Mouse (Mus musculus): Measurements from ENCODE around the gene Ablim2. TPM values are rescaled to one million over a fixed set of nuclear protein-coding genes. Genes with fewer than 3 reads are reported as not detected.

Ablim2 gene
- polyA plus RNA-seq, 1 experiment from 2014 or later, result 0.51 TPM

DNA sequence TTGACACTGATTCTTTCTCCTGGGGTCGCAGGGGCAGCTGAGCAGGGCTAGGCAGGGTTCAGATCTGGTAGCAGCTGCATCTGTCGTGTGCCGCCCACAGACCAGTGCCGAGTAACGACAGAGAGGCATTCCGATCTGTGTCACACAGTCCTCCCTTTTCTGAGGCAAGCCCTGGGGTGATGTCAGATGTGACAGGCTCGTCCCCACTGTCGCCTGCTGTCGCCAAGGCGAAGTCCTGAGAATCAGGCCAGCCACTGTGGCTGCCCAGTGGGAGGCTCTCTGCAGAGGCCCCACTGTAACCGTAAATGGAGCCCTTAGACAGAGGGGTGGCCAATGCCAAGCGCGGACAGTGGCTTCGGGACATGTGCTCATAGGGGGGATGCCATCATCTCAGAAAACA is 69.4 kb downstream of the Ablim2 start:
- H3K27ac ChIP-seq (ENCODE audit: low read depth, low read length), result no peak overlapping the region
- no peak for DNase-seq (ENCODE audit: low spot score, missing footprints)
- no peak overlapping the region for H3K4me3 ChIP-seq (ENCODE audit: low read depth, low read length)
- no peak overlapping the region for H3K9ac ChIP-seq (ENCODE audit: low read length)
- WGBS, result 36% methylated on average over 14 of the region's 14 CpGs
- H3K27me3 ChIP-seq (ENCODE audit: control insufficient read depth, insufficient read depth, low read length), result no peaks in the 10 kb centered on the region
- no peak overlapping the region for H3K4me2 ChIP-seq
- H3K4me1 ChIP-seq (ENCODE audit: control insufficient read depth, insufficient read depth, low read length), result peaks cover 4% of the 10 kb centered on the region
- H3K36me3 ChIP-seq (ENCODE audit: control insufficient read depth, insufficient read depth, low read length), result no peaks in the 10 kb centered on the region
- no peaks in the 10 kb centered on the region for H3K9me3 ChIP-seq (ENCODE audit: control insufficient read depth, low read length)
- ATAC-seq (ENCODE audit: low FRiP score), result no peak

- no peaks in the 10 kb centered on the region for H3K36me3 ChIP-seq (ENCODE audit: control insufficient read depth, insufficient read depth, low read length)
- no peak overlapping the region for H3K27ac ChIP-seq (ENCODE audit: low read depth, low read length)
- H3K4me3 ChIP-seq (ENCODE audit: low read depth, low read length), result no peak overlapping the region
- no peak overlapping the region for H3K9ac ChIP-seq (ENCODE audit: low read length)
- no peaks in the 10 kb centered on the region for H3K9me3 ChIP-seq (ENCODE audit: control insufficient read depth, low read length)
- no peak for ATAC-seq (ENCODE audit: low FRiP score)
- 91% methylated on average over 5 of the region's 5 CpGs for WGBS
- no peak for DNase-seq (ENCODE audit: low spot score, missing footprints)
- H3K27me3 ChIP-seq (ENCODE audit: control insufficient read depth, insufficient read depth, low read length), result no peaks in the 10 kb centered on the region
- peaks cover 4% of the 10 kb centered on the region for H3K4me1 ChIP-seq (ENCODE audit: control insufficient read depth, insufficient read depth, low read length)
- H3K4me2 ChIP-seq, result no peak overlapping the region
Observed at GRCm38 (mm10) chr5:35827856-35828255, 70.2 kb downstream of the Ablim2 start.

GRCm38 (mm10) chr5:35830101-35830500 is 72.4 kb downstream of the Ablim2 start:
- 84% methylated on average over 3 of the region's 3 CpGs for WGBS
- H3K27ac ChIP-seq (ENCODE audit: low read depth, low read length), result no peak overlapping the region
- DNase-seq (ENCODE audit: low spot score, missing footprints) (no peak), ATAC-seq (ENCODE audit: low FRiP score) (no peak)
- H3K9ac ChIP-seq (ENCODE audit: low read length), result no peak overlapping the region
- H3K27me3 ChIP-seq (ENCODE audit: control insufficient read depth, insufficient read depth, low read length), result no peaks in the 10 kb centered on the region
- no peak overlapping the region for H3K4me2 ChIP-seq
- H3K36me3 ChIP-seq (ENCODE audit: control insufficient read depth, insufficient read depth, low read length), result no peaks in the 10 kb centered on the region
- H3K4me1 ChIP-seq (ENCODE audit: control insufficient read depth, insufficient read depth, low read length), result peaks cover 4% of the 10 kb centered on the region
- H3K9me3 ChIP-seq (ENCODE audit: control insufficient read depth, low read length), result no peaks in the 10 kb centered on the region
- no peak overlapping the region for H3K4me3 ChIP-seq (ENCODE audit: low read depth, low read length)

DNA sequence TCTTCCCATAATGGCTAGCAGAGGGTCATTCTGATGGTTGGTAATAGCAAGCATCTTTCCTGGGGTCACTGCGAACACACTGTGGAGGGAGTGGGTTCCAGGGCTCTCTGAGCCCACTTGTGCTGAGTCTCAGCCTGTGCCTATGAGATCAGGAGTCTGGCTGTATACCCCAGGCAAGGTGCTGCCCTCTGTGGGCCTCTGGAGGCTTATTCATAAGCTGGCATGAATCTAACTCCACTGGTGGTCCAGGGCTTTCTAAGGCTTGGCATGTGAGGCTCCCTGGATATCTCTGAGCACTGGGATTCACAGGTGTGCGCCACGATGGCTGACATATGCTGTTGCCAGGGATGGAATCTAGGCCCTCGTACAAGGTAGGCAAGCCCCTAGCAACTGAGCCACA is 76.2 kb downstream of the Ablim2 start:
- Histone ChIP-seq H3K4me2 (no peak overlapping the region), H3K4me3 (ENCODE audit: low read depth, low read length) (no peak overlapping the region), H3K27me3 (ENCODE audit: control insufficient read depth, insufficient read depth, low read length) (no peaks in the 10 kb centered on the region), H3K9me3 (ENCODE audit: control insufficient read depth, low read length) (no peaks in the 10 kb centered on the region), H3K27ac (ENCODE audit: low read depth, low read length) (no peak overlapping the region), H3K9ac (ENCODE audit: low read length) (no peak overlapping the region), H3K4me1 (ENCODE audit: control insufficient read depth, insufficient read depth, low read length) (no peaks in the 10 kb centered on the region), H3K36me3 (ENCODE audit: control insufficient read depth, insufficient read depth, low read length) (no peaks in the 10 kb centered on the region)
- ATAC-seq (ENCODE audit: low FRiP score) (no peak), DNase-seq (ENCODE audit: low spot score, missing footprints) (no peak)
- WGBS, result 89% methylated on average over 4 of the region's 4 CpGs

DNA sequence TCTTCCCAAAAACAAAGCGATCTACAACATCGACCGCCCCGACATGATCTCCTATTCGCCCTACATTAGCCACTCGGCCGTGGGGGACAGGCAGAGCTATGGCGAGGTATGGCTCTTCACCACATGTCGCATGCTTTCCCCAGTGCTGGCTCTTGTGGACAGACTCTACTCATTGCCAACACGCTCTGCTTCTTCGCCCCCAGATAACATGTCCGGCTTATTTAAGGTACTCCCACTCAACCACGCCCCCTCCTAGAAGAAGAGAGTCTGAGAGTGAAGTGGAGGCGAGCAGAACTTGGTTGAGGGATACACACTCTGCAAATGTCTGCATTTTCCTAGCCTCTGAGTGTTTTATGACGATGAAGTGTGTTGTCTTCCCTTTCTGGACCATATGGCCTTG is 79.3 kb downstream of the Ablim2 start:
- H3K27ac ChIP-seq (ENCODE audit: low read depth, low read length), result no peak overlapping the region
- DNase-seq (ENCODE audit: low spot score, missing footprints) (no peak), ATAC-seq (ENCODE audit: low FRiP score) (no peak)
- H3K9me3 ChIP-seq (ENCODE audit: control insufficient read depth, low read length), result no peaks in the 10 kb centered on the region
- H3K9ac ChIP-seq (ENCODE audit: low read length), result no peak overlapping the region
- H3K4me3 ChIP-seq (ENCODE audit: low read depth, low read length), result no peak overlapping the region
- no peaks in the 10 kb centered on the region for H3K36me3 ChIP-seq (ENCODE audit: control insufficient read depth, insufficient read depth, low read length)
- H3K4me1 ChIP-seq (ENCODE audit: control insufficient read depth, insufficient read depth, low read length), result no peaks in the 10 kb centered on the region
- no peaks in the 10 kb centered on the region for H3K27me3 ChIP-seq (ENCODE audit: control insufficient read depth, insufficient read depth, low read length)
- H3K4me2 ChIP-seq, result no peak overlapping the region
- 92% methylated on average over 15 of the region's 15 CpGs for WGBS

- Histone ChIP-seq H3K36me3 (ENCODE audit: control insufficient read depth, insufficient read depth, low read length) (no peaks in the 10 kb centered on the region), H3K4me2 (no peak overlapping the region), H3K9me3 (ENCODE audit: control insufficient read depth, low read length) (no peaks in the 10 kb centered on the region), H3K27ac (ENCODE audit: low read depth, low read length) (no peak overlapping the region), H3K4me1 (ENCODE audit: control insufficient read depth, insufficient read depth, low read length) (no peaks in the 10 kb centered on the region), H3K27me3 (ENCODE audit: control insufficient read depth, insufficient read depth, low read length) (no peaks in the 10 kb centered on the region), H3K9ac (ENCODE audit: low read length) (no peak overlapping the region), H3K4me3 (ENCODE audit: low read depth, low read length) (no peak overlapping the region)
- ATAC-seq (ENCODE audit: low FRiP score) (no peak), DNase-seq (ENCODE audit: low spot score, missing footprints) (no peak)
- 40% methylated on average over 2 of the region's 2 CpGs for WGBS
Observed at GRCm38 (mm10) chr5:35839262-35839661, 81.6 kb downstream of the Ablim2 start.

DNA sequence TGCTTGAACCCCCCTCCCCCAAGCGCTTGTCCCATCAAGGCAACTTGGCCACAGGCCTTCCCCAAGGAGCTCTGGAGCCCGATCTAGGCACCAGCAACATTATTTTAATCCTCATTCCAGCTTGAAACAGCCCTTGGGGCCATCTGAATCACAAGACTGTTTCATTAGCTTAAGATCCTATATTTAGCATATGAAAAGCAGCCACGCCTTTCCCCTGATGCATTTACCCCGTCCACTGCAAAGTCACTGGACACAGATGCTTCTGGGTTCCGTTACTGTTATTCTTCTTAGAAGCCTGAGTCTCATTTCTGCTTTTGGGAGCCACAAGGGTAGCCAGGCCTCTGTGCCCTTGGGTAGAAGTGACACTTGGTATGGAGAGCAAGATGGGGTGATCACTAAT is 93.8 kb downstream of the Ablim2 start:
- DNase-seq (ENCODE audit: low spot score, missing footprints), result no peak
- no peaks in the 10 kb centered on the region for H3K27me3 ChIP-seq (ENCODE audit: control insufficient read depth, insufficient read depth, low read length)
- WGBS, result 59% methylated on average over 5 of the region's 5 CpGs
- no peaks in the 10 kb centered on the region for H3K9me3 ChIP-seq (ENCODE audit: control insufficient read depth, low read length)
- no peak overlapping the region for H3K4me2 ChIP-seq
- peaks cover 6% of the 10 kb centered on the region; the same call in 1 of the 2 replicates for H3K4me1 ChIP-seq (ENCODE audit: control insufficient read depth, insufficient read depth, low read length)
- no peak overlapping the region for H3K4me3 ChIP-seq (ENCODE audit: low read depth, low read length)
- H3K36me3 ChIP-seq (ENCODE audit: control insufficient read depth, insufficient read depth, low read length), result no peaks in the 10 kb centered on the region
- H3K9ac ChIP-seq (ENCODE audit: low read length), result no peak overlapping the region
- no peak for ATAC-seq (ENCODE audit: low FRiP score)
- no peak overlapping the region for H3K27ac ChIP-seq (ENCODE audit: low read depth, low read length)

DNA sequence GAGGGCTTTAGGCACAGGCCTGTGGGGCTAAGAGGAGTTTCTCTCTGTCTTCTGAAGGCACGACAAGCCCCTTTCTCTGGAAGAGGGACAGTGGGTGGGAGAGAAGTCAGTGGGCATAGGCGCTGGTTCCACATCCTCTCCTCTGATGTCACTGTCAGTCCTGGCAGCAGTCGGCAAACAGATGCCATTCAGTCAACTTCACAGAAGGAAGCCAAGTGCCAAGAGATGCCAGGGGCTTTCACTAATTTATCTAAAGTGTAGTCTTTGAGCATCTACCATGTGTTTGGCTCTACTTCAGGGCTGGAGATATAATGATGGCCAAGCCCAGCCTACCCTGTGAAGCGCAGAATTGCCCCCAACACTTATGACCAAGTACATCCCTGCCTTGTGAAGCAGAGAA is 95.8 kb downstream of the Ablim2 start:
- Histone ChIP-seq H3K4me2 (no peak overlapping the region), H3K4me3 (ENCODE audit: low read depth, low read length) (no peak overlapping the region), H3K27me3 (ENCODE audit: control insufficient read depth, insufficient read depth, low read length) (no peaks in the 10 kb centered on the region), H3K36me3 (ENCODE audit: control insufficient read depth, insufficient read depth, low read length) (no peaks in the 10 kb centered on the region), H3K4me1 (ENCODE audit: control insufficient read depth, insufficient read depth, low read length) (peaks cover 6% of the 10 kb centered on the region; the same call in 1 of the 2 replicates), H3K9ac (ENCODE audit: low read length) (no peak overlapping the region), H3K9me3 (ENCODE audit: control insufficient read depth, low read length) (no peaks in the 10 kb centered on the region), H3K27ac (ENCODE audit: low read depth, low read length) (no peak overlapping the region)
- ATAC-seq (ENCODE audit: low FRiP score) (no peak), DNase-seq (ENCODE audit: low spot score, missing footprints) (no peak)
- WGBS, result 92% methylated on average over 4 of the region's 4 CpGs

DNA sequence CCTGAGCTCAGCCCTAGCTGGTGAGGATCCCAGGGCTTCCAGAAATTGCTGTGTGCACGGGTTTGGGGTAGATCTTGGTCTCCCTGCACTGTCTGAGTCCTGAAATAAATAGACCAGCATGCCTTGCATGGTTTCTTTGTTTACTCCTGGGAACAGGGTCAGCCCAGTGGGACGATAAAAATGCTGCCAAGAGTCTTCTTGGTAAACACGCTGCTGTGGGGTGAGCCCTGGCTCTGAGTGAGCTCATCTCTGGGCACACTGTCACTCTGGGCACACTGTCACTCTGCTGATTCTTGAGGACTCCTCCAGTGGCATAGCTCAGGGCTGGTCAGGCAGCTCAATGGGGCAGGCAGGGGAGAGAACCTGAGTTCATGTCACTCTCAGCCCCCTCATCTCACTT is 98.6 kb downstream of the Ablim2 start:
- WGBS, result 51% methylated on average over 3 of the region's 3 CpGs
- Histone ChIP-seq H3K9me3 (ENCODE audit: control insufficient read depth, low read length) (no peaks in the 10 kb centered on the region), H3K9ac (ENCODE audit: low read length) (no peak overlapping the region), H3K4me3 (ENCODE audit: low read depth, low read length) (no peak overlapping the region), H3K36me3 (ENCODE audit: control insufficient read depth, insufficient read depth, low read length) (no peaks in the 10 kb centered on the region), H3K27ac (ENCODE audit: low read depth, low read length) (no peak overlapping the region), H3K4me1 (ENCODE audit: control insufficient read depth, insufficient read depth, low read length) (peaks cover 4% of the 10 kb centered on the region; the same call in 1 of the 2 replicates), H3K27me3 (ENCODE audit: control insufficient read depth, insufficient read depth, low read length) (no peaks in the 10 kb centered on the region), H3K4me2 (no peak overlapping the region)
- DNase-seq (ENCODE audit: low spot score, missing footprints) (no peak), ATAC-seq (ENCODE audit: low FRiP score) (no peak)

- H3K4me1 ChIP-seq (ENCODE audit: control insufficient read depth, insufficient read depth, low read length), result no peaks in the 10 kb centered on the region
- 27% methylated on average over 6 of the region's 6 CpGs for whole genome bisulfite sequencing
- no peak overlapping the region for H3K27ac ChIP-seq (ENCODE audit: low read depth, low read length)
- no peaks in the 10 kb centered on the region for H3K27me3 ChIP-seq (ENCODE audit: control insufficient read depth, insufficient read depth, low read length)
- DNase-seq (ENCODE audit: low spot score, missing footprints) (peak; percentile 95), ATAC-seq (ENCODE audit: low FRiP score) (peak; percentile 24; the same call in 1 of the 2 replicates)
- no peaks in the 10 kb centered on the region for H3K36me3 ChIP-seq (ENCODE audit: control insufficient read depth, insufficient read depth, low read length)
- H3K9ac ChIP-seq (ENCODE audit: low read length), result no peak overlapping the region
- H3K4me2 ChIP-seq, result no peak overlapping the region
- no peak overlapping the region for H3K4me3 ChIP-seq (ENCODE audit: low read depth, low read length)
- no peaks in the 10 kb centered on the region for H3K9me3 ChIP-seq (ENCODE audit: control insufficient read depth, low read length)
Observed at GRCm38 (mm10) chr5:35858069-35858468, 100.4 kb downstream of the Ablim2 start.
